Mouse (Mus musculus) heart, adult 2 months (tissue): Measurements from ENCODE around the gene Map4k4. TPM values are rescaled to one million over a fixed set of nuclear protein-coding genes. Genes with fewer than 3 reads are reported as not detected.

ENCODE experiments used
- DNase-seq, 2 experiments: peaks; one replicate each; pipeline ENCODE4 v3.0.0; 2021
- H3K27ac ChIP-seq: fragments of 200-600 bp; 2 replicates; pipeline ENCODE4 v1.8.1; 2022
- H3K27me3 ChIP-seq: fragments of 200-500 bp; 2 replicates; pipeline ENCODE4 v1.6.1; 2012; ENCODE audit warnings: mild to moderate bottlenecking, low read length, inconsistent platforms, mixed read lengths; ENCODE audit not compliant: control insufficient read depth, insufficient read depth
- H3K36me3 ChIP-seq: fragments of 200-500 bp; 2 replicates; pipeline ENCODE4 v1.6.1; 2012; ENCODE audit warnings: low read length, inconsistent platforms; ENCODE audit not compliant: control insufficient read depth, insufficient read depth
- H3K4me1 ChIP-seq: fragments of 200-500 bp; 2 replicates; pipeline ENCODE4 v1.6.1; 2011; ENCODE audit warnings: low read length; ENCODE audit not compliant: control insufficient read depth, insufficient read depth
- H3K4me3 ChIP-seq: fragments of 200-600 bp; 2 replicates; pipeline ENCODE4 v1.8.1; 2022
- H3K79me2 ChIP-seq: fragments of 200-500 bp; replicated peaks from 2 replicates; pipeline ENCODE4 v1.6.1; 2012; ENCODE audit warnings: mild to moderate bottlenecking, inconsistent platforms, low read length, moderate library complexity, mixed read lengths; ENCODE audit not compliant: control insufficient read depth, insufficient read depth
- H3K9ac ChIP-seq: fragments of 200-500 bp; 2 replicates; pipeline ENCODE4 v1.6.1; 2012; ENCODE audit warnings: low read depth, mild to moderate bottlenecking, control low read depth, inconsistent platforms, low read length, mixed read lengths
- CTCF ChIP-seq: fragments of 200-600 bp; IDR thresholded peaks from 2 replicates; pipeline ENCODE4 v1.8.1; 2022; ENCODE audit warnings: antibody characterized with exemption, mild to moderate bottlenecking, moderate library complexity
- EP300 ChIP-seq: fragments of 200-500 bp; IDR thresholded peaks from 2 replicates; pipeline ENCODE4 v1.6.1; 2011; ENCODE audit warnings: low read depth, low read length, control low read depth; ENCODE audit not compliant: insufficient read depth
- POLR2A ChIP-seq: fragments of 200-500 bp; IDR thresholded peaks from 2 replicates; pipeline ENCODE4 v1.6.1; 2011; ENCODE audit warnings: mild to moderate bottlenecking, low read depth, low read length, control low read depth; ENCODE audit not compliant: insufficient read depth
- WGBS: fragments of 180-500 bp; shearing (Covaris S2); methylation state at CpG from one replicate; pipeline ENCODE4 v1.1.7; 2018; 5-methylcytosine and 5-hydroxymethylcytosine counted together
- intact Hi-C: fragments of 180-260 bp; cut with DNase I; formaldehyde crosslinking; loops from one replicate; pipeline ENCODE4 v1.15.1; 2025
- polyA plus RNA-seq: library from polyadenylated mRNA; depleted of rRNA; stranded (reverse); fragments of >200 nt; gene quantifications from 2 replicates; pipeline ENCODE4 v1.2.3, GENCODE M21; 2012
- total RNA-seq, 2 experiments: library from RNA; stranded (reverse); gene quantifications; 2 replicates each; pipeline ENCODE4 v1.2.3; 2021

Map4k4 gene
- total and polyA plus RNA-seq, 3 experiments: 85.2 to 134 (median 129) TPM

DNA sequence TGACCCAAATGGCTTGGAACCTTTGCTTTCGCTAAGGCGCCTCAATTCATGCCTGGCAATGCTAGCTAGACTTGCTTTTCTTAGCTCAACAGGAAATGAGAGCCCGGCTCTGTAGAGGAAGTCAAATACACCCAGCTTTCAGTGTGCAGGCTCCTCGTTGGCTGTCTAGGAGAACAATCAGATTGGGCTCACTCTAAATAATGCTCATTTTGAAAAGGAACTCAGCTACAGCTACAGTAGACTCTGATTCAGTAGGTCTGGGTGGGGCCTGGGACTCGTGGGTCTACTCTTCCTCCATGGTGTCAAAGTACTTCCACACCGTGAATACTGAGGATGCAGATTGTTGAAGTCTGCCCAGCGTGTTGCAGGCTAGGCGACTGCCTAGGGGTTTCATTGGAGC, 22.0 kb downstream of the Map4k4 start:
- Histone ChIP-seq H3K36me3 (peaks cover 30% of the 10 kb centered on the region), H3K27me3 (no peaks in the 10 kb centered on the region), H3K79me2 (peaks cover 7% of the 10 kb centered on the region), H3K9ac (no peak overlapping the region), H3K4me3 (no peak overlapping the region), H3K4me1 (peaks cover 53% of the 10 kb centered on the region), H3K27ac (peak overlapping the region; percentile 62)
- intact Hi-C loops: no loop called here
- 17% methylated on average over 8 of the region's 8 CpGs for WGBS
- peak; percentile 14; the same call in 1 of the 2 replicates for TF ChIP-seq POLR2A
- TF ChIP-seq CTCF: no peak
- TF ChIP-seq EP300: peak; percentile 16; the same call in 1 of the 2 replicates
- peak; percentile 32 to 69 for DNase-seq

DNA sequence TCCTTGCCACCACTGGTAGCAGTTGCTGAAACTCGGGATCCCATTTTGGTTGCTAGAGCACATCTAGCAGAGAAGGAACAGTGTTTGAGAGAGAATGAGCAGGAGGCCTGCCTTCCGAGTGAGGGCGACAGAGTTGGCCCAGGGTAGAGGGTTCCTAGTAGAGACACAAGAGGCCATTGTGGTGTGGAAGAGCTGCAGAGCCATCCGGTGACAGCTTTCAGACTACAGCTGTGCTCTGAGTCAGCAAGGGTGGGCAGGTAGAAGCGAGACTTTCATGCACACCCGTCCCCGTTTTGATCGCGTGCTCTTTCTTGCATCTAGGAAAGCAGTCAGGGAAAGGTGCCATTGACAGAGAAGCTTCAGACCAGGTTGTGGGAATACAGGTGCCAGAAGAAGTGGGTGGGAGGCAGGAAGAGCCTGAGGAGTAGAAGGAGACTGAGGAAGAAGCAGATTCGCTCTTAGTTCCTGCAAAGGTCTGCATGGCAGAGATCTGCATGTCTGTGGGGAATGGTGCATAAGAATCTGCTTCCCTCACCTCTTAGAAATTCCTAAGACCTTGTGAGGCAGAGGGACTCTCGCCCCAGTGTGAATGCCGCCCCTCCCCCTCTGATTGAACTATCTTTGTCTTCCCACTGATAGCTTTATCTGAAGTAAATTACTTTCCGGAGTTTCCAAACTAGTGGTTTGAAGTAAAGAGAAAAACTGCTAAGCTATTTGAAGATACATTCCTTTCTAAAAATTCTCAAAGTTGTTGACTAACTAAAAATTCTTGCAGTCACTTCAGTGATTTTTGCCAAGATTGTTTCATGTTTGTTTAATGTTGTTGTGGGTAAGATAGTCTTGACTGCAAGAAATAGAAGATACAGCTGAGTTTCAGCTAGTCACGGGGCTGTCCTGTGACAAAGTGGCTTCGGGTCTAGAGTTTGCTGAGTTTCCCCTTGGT, 23.0 kb downstream of the Map4k4 start:
- H3K27ac ChIP-seq: peak overlapping the region; percentile 62
- no peak overlapping the region for H3K4me3 ChIP-seq
- intact Hi-C loops: no loop called here
- no peak for TF ChIP-seq EP300
- peak; percentile 32 for TF ChIP-seq CTCF
- no peak for TF ChIP-seq POLR2A
- H3K27me3 ChIP-seq: no peaks in the 10 kb centered on the region
- H3K36me3 ChIP-seq: peaks cover 35% of the 10 kb centered on the region
- no peak overlapping the region for H3K9ac ChIP-seq
- peak; percentile 14 to 30 for DNase-seq
- peaks cover 47% of the 10 kb centered on the region for H3K4me1 ChIP-seq
- 10% methylated on average over 15 of the region's 15 CpGs for WGBS
- H3K79me2 ChIP-seq: peaks cover 5% of the 10 kb centered on the region; the same call in 1 of the 2 replicates

DNA sequence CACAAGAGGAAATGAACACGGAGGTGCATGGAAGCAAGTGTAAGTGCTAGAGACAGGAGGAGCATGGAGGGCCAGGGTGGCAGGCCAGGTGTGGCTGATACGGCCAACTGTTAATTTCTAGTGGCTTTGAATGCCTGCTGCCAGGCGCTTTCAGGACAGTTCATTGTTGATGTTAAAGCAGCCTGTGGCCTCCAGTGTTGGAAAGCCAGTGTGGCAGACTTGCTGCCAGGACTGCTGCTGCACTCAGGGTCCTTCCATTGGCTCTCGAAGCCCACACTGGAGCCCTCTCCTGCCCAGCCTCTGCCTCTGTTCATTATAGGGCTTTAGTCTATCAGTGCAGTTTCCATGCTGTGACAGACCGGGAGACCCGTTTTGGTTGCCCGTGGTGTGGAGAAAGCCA, 30.3 kb downstream of the Map4k4 start:
- DNase-seq: peak in 1 of 2 experiments; percentile 35
- no peak overlapping the region for H3K9ac ChIP-seq
- H3K4me3 ChIP-seq: no peak overlapping the region
- no peaks in the 10 kb centered on the region for H3K27me3 ChIP-seq
- TF ChIP-seq CTCF (no peak), POLR2A (no peak), EP300 (no peak)
- H3K4me1 ChIP-seq: peaks cover 50% of the 10 kb centered on the region
- peaks cover 19% of the 10 kb centered on the region for H3K79me2 ChIP-seq
- intact Hi-C loops: no loop called here
- H3K27ac ChIP-seq: peak overlapping the region; percentile 27; the same call in 1 of the 2 replicates
- H3K36me3 ChIP-seq: peaks cover 18% of the 10 kb centered on the region
- WGBS: 35% methylated on average over 7 of the region's 7 CpGs

DNA sequence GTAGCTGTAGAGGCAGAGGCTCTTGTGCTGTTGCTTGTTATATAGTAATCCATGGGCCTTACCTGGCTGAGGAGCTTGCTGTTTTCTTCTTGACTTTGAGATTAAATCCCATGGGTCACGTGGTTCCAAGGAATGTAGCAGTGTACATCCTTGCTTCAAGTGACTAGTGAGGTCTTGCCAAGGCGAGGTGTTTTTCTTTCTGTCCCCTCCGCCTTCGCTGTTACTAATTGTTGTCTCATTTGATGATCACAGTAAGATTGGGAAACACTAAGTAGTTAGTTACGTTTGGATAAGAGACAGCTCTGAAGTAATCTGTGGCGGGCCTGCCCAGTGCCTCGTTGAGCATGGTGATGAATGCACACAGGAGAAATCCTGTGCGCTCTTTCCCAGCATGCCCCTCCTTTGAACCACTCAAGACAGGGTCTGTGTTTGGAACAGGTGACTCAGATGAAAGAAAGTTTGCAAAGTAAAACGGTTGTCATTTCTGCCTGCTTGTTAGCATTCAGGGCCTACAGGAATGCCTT, 31.6 kb downstream of the Map4k4 start:
- 35% methylated on average over 9 of the region's 9 CpGs for WGBS
- peak overlapping the region; percentile 1; the same call in 1 of the 2 replicates for H3K27ac ChIP-seq
- peaks cover 16% of the 10 kb centered on the region for H3K79me2 ChIP-seq
- peaks cover 20% of the 10 kb centered on the region for H3K36me3 ChIP-seq
- peak in 1 of 2 experiments; percentile 25 for DNase-seq
- H3K4me3 ChIP-seq: no peak overlapping the region
- TF ChIP-seq EP300 (no peak), POLR2A (no peak), CTCF (no peak)
- peaks cover 53% of the 10 kb centered on the region for H3K4me1 ChIP-seq
- H3K27me3 ChIP-seq: no peaks in the 10 kb centered on the region
- no peak overlapping the region for H3K9ac ChIP-seq
- intact Hi-C loops: no loop called here

DNA sequence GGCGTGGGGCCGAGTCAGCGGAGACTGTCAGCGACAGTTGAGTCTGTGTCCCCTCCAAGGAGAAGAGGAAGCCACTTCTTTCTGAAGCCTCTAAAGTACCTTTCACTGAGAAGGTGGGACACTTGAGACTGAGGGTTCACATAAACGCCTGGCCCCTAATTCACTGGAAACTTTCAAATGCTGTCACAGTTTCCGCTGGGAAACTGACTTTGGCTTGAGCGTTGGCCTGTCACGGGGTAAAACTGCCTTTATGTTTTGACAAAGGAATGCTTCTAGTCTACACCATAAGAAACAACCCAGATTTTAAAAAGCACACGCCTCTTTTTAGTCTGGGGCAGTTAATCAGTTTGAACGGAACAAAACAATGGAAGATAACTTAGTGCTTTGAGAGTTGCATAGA, 32.2 kb downstream of the Map4k4 start:
- intact Hi-C loops: no loop called here
- peak overlapping the region; percentile 1; the same call in 1 of the 2 replicates for H3K27ac ChIP-seq
- 39% methylated on average over 10 of the region's 10 CpGs for WGBS
- H3K27me3 ChIP-seq: no peaks in the 10 kb centered on the region
- H3K4me3 ChIP-seq: no peak overlapping the region
- peaks cover 16% of the 10 kb centered on the region for H3K79me2 ChIP-seq
- peaks cover 26% of the 10 kb centered on the region for H3K36me3 ChIP-seq
- H3K9ac ChIP-seq: no peak overlapping the region
- H3K4me1 ChIP-seq: peaks cover 56% of the 10 kb centered on the region
- TF ChIP-seq POLR2A: no peak
- no peak for TF ChIP-seq CTCF
- DNase-seq: peak in 1 of 2 experiments; percentile 40
